Mouse (Mus musculus) ES-Bruce4 (cell line): ENCODE data around the gene Cnst.

Experiments used
- CTCF ChIP-seq: IDR thresholded peaks from one replicate; pipeline ENCODE4 v1.8.1; 2011; ENCODE audit warnings: low read depth, low read length
- POLR2A ChIP-seq: IDR thresholded peaks from one replicate; pipeline ENCODE4 v1.8.1; 2011; ENCODE audit warnings: low read length; ENCODE audit not compliant: insufficient read depth

DNA sequence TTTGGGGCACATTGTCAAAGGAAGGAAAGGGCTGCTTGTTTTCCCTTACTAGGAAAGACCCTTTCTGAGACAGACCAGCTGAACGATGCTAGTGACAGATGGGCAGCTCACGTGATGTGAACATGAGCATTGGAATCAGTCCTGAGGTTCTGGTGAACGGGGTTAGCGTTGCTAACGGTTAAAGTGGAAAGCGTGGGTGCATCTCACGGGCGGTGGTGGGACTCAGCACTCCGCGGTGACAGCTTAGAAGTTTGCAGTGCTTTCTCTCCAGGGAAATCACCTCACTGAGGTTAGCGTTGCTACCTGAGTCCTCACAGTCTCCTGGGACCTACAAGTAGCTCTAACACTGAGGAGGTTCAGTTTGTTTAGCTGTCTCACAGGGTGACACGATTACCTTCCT is 45.5 kb downstream of the Cnst start:
- TF ChIP-seq POLR2A, result no peak
- TF ChIP-seq CTCF, result no peak
